In genomic region chr4:132509621-132510296, GRCm38 (mm10) we compare ENCODE assay signal across 8 mouse cellular contexts. TPM values are rescaled to one million over a fixed set of nuclear protein-coding genes. Genes with fewer than 3 reads are reported as not detected.
DNase-seq lines count a peak whose midpoint lies in the region; ATAC-seq and TF ChIP-seq lines count a peak whose summit lies in the region.

No protein-coding gene starts in this region.

- H3K36me3 ChIP-seq in liver, embryonic 13.5 days: no peaks in the 10 kb centered on the region
- H3K36me3 ChIP-seq in neural tube, embryonic 11.5 days (ENCODE audit: control insufficient read depth, insufficient read depth, low read length): no peaks in the 10 kb centered on the region

- peak; percentile 54 for DNase-seq in CD4-positive helper T cell, adult 2 months (ENCODE audit: low read depth, low spot score)
- peak; percentile 49 to 64 for DNase-seq in adrenal gland, postnatal 4 days (ENCODE audit: low spot score in 2 of 2)
- DNase-seq in heart, adult 9 months (ENCODE audit: low spot score in 2 of 2): peak; percentile 64 to 74
- DNase-seq in kidney, adult 9 months: peak; percentile 93
- DNase-seq in liver, embryonic 13.5 days: peak; percentile 50
- DNase-seq in neural tube, embryonic 11.5 days (ENCODE audit: low spot score): peak; percentile 86
- peak; percentile 85 for DNase-seq in testis, postnatal 14 days (ENCODE audit: low spot score)

- peak overlapping the region; percentile 71 for H3K4me3 ChIP-seq in embryonic fibroblast, embryonic 13.5 days (ENCODE audit: insufficient read depth, low read length)
- H3K4me3 ChIP-seq in liver, embryonic 13.5 days (replicated peaks): peak overlapping the region; percentile 89
- peak overlapping the region; percentile 57 for H3K4me3 ChIP-seq in neural tube, embryonic 11.5 days (ENCODE audit: low read depth, low read length)

- peak overlapping the region; percentile 98 for H3K27ac ChIP-seq in embryonic fibroblast, embryonic 13.5 days (ENCODE audit: insufficient read depth, low read length)
- H3K27ac ChIP-seq in liver, embryonic 13.5 days: peak overlapping the region; percentile 87
- peak overlapping the region; percentile 47 for H3K27ac ChIP-seq in neural tube, embryonic 11.5 days (ENCODE audit: low read depth, low read length)

- under 1% methylated on average over 51 of the region's 52 CpGs for WGBS in liver, embryonic 13.5 days (ENCODE audit: insufficient replicate concordance)
- WGBS in neural tube, embryonic 11.5 days: under 1% methylated on average over 46 of the region's 52 CpGs

- H3K4me1 ChIP-seq in embryonic fibroblast, embryonic 13.5 days (ENCODE audit: control insufficient read depth, insufficient read depth, low read length): peaks cover 7% of the 10 kb centered on the region
- peaks cover 92% of the 10 kb centered on the region for H3K4me1 ChIP-seq in liver, embryonic 13.5 days (replicated peaks)
- no peaks in the 10 kb centered on the region for H3K4me1 ChIP-seq in neural tube, embryonic 11.5 days (ENCODE audit: control insufficient read depth, insufficient read depth, low read length)

- peak; percentile 86 for TF ChIP-seq POLR2A in embryonic fibroblast, embryonic 13.5 days (IDR thresholded peaks at IDR 0.05; ENCODE audit: low read depth, low read length)

- no peaks in the 10 kb centered on the region for H3K9me3 ChIP-seq in liver, embryonic 13.5 days (replicated peaks)
- H3K9me3 ChIP-seq in neural tube, embryonic 11.5 days (ENCODE audit: control insufficient read depth, low read length): no peaks in the 10 kb centered on the region

- H3K27me3 ChIP-seq in liver, embryonic 13.5 days: no peaks in the 10 kb centered on the region
- H3K27me3 ChIP-seq in neural tube, embryonic 11.5 days (ENCODE audit: control insufficient read depth, insufficient read depth, low read length): no peaks in the 10 kb centered on the region

- TF ChIP-seq CTCF in embryonic fibroblast, embryonic 13.5 days (IDR thresholded peaks at IDR 0.05; ENCODE audit: borderline replicate concordance, insufficient read depth, low read length): no peak

- peak overlapping the region; percentile 91 for H3K9ac ChIP-seq in liver, embryonic 13.5 days
- peak overlapping the region; percentile 65 for H3K9ac ChIP-seq in neural tube, embryonic 11.5 days (ENCODE audit: low read length)

- ATAC-seq in liver, embryonic 13.5 days (ENCODE audit: low read depth): peak; percentile 42
- ATAC-seq in neural tube, embryonic 11.5 days (ENCODE audit: insufficient read depth, low FRiP score, low TSS enrichment): peak; percentile 75

- peak overlapping the region; percentile 93 for H3K4me2 ChIP-seq in liver, embryonic 13.5 days
- peak overlapping the region; percentile 67 for H3K4me2 ChIP-seq in neural tube, embryonic 11.5 days (ENCODE audit: low read depth)

RNA-seq across cellular contexts. Expression of gene Sesn2, which starts 0.5 kb away (rescaled TPM):
- 10 to 100 TPM; 12.5 to 14.3 TPM for total RNA-seq in adrenal gland, postnatal 4 days (2021)
- 55.1 and 58.4 TPM in 2 replicates for polyA plus RNA-seq in embryonic fibroblast, embryonic 13.5 days (2011; ENCODE audit: insufficient read length, low read depth, missing spikeins)
- 7.0 TPM in 2 replicates for polyA plus RNA-seq in liver, embryonic 13.5 days (2015; fragmentation: Nextera tagmentation; extraction: Ambion mirVana)
- 6.1 and 7.0 TPM in 2 replicates for polyA plus RNA-seq in neural tube, embryonic 11.5 days (2014; fragmentation: Nextera tagmentation; extraction: Ambion mirVana)

RNA-seq across cellular contexts. Expression of gene Atpif1, which starts 23.7 kb away (rescaled TPM):
- 100 to 1,000 TPM; 533 to 549 TPM for total RNA-seq in adrenal gland, postnatal 4 days (2021)
- polyA plus RNA-seq in embryonic fibroblast, embryonic 13.5 days (2011; ENCODE audit: insufficient read length, low read depth, missing spikeins): 352 and 397 TPM in 2 replicates
- 1,559 and 1,572 TPM in 2 replicates for polyA plus RNA-seq in liver, embryonic 13.5 days (2015; fragmentation: Nextera tagmentation; extraction: Ambion mirVana)
- polyA plus RNA-seq in neural tube, embryonic 11.5 days (2014; fragmentation: Nextera tagmentation; extraction: Ambion mirVana): 1,030 and 1,051 TPM in 2 replicates

RNA-seq across cellular contexts. Expression of gene Dnajc8, which starts 25.6 kb away (rescaled TPM):
- 100 to 1,000 TPM; 110 to 116 TPM for total RNA-seq in adrenal gland, postnatal 4 days (2021)
- polyA plus RNA-seq in embryonic fibroblast, embryonic 13.5 days (2011; ENCODE audit: insufficient read length, low read depth, missing spikeins): 146 and 149 TPM in 2 replicates
- 125 and 148 TPM in 2 replicates for polyA plus RNA-seq in liver, embryonic 13.5 days (2015; fragmentation: Nextera tagmentation; extraction: Ambion mirVana)
- 211 and 219 TPM in 2 replicates for polyA plus RNA-seq in neural tube, embryonic 11.5 days (2014; fragmentation: Nextera tagmentation; extraction: Ambion mirVana)

RNA-seq across cellular contexts. Expression of gene Med18, which starts 46.0 kb away (rescaled TPM):
- 10 to 100 TPM; 13.5 to 13.6 TPM for total RNA-seq in adrenal gland, postnatal 4 days (2021)
- 7.1 and 10.4 TPM in 2 replicates for polyA plus RNA-seq in embryonic fibroblast, embryonic 13.5 days (2011; ENCODE audit: insufficient read length, low read depth, missing spikeins)
- 17.1 and 19.7 TPM in 2 replicates for polyA plus RNA-seq in liver, embryonic 13.5 days (2015; fragmentation: Nextera tagmentation; extraction: Ambion mirVana)
- polyA plus RNA-seq in neural tube, embryonic 11.5 days (2014; fragmentation: Nextera tagmentation; extraction: Ambion mirVana): 15.7 and 17.0 TPM in 2 replicates

RNA-seq across cellular contexts. Expression of gene Ptafr, which starts 54.1 kb away (rescaled TPM):
- total RNA-seq in adrenal gland, postnatal 4 days (2021): 1 to 10 TPM; 2.1 to 2.4 TPM
- polyA plus RNA-seq in embryonic fibroblast, embryonic 13.5 days (2011; ENCODE audit: insufficient read length, low read depth, missing spikeins): not detected in 2 replicates
- 0.67 and 0.68 TPM in 2 replicates for polyA plus RNA-seq in liver, embryonic 13.5 days (2015; fragmentation: Nextera tagmentation; extraction: Ambion mirVana)
- 0.12 and 0.21 TPM in 2 replicates for polyA plus RNA-seq in neural tube, embryonic 11.5 days (2014; fragmentation: Nextera tagmentation; extraction: Ambion mirVana)

Comparison
In these comparisons a context has a peak if more than half of its experiments do, and no peak if none do; other contexts are left out.
1. Peak in every context shown above with its lines: DNase-seq, ATAC-seq, H3K4me3 ChIP-seq and H3K27ac ChIP-seq.
2. H3K27ac ChIP-seq: peak in every context shown above with its lines; median percentile 98 in embryonic fibroblast, embryonic 13.5 days; 87 in liver, embryonic 13.5 days; 47 in neural tube, embryonic 11.5 days.